Mouse (Mus musculus) heart, postnatal 0 days (tissue): ENCODE results near the gene Stx5a.

Source experiments
- CTCF ChIP-seq: IDR thresholded peaks from 2 replicates; pipeline ENCODE4 v1.5.1; 2016; ENCODE audit warnings: antibody characterized with exemption, control low read depth, low read depth
- EP300 ChIP-seq: IDR thresholded peaks from 2 replicates; pipeline ENCODE4 v1.6.1; 2016; ENCODE audit warnings: antibody characterized with exemption, low read depth

GRCm38 (mm10) chr19:8715868-8716766, 25.1 kb upstream of the Stx5a start:
- TF ChIP-seq CTCF (no peak), EP300 (no peak)
